Mouse (Mus musculus) kidney, postnatal 25 days (tissue): ENCODE measurements around the gene Arl1.
"Not testable (repeated sequence)": the region's sequence is repeated elsewhere in the genome, so short reads cannot be mapped to it uniquely, and the experiment has no call there.

Experiments
- DNase-seq, 2 experiments: peaks; one replicate each; pipeline ENCODE4 v3.0.0; 2021; ENCODE audit warnings: mixed read lengths in 2 of 2

Arl1 gene

DNA sequence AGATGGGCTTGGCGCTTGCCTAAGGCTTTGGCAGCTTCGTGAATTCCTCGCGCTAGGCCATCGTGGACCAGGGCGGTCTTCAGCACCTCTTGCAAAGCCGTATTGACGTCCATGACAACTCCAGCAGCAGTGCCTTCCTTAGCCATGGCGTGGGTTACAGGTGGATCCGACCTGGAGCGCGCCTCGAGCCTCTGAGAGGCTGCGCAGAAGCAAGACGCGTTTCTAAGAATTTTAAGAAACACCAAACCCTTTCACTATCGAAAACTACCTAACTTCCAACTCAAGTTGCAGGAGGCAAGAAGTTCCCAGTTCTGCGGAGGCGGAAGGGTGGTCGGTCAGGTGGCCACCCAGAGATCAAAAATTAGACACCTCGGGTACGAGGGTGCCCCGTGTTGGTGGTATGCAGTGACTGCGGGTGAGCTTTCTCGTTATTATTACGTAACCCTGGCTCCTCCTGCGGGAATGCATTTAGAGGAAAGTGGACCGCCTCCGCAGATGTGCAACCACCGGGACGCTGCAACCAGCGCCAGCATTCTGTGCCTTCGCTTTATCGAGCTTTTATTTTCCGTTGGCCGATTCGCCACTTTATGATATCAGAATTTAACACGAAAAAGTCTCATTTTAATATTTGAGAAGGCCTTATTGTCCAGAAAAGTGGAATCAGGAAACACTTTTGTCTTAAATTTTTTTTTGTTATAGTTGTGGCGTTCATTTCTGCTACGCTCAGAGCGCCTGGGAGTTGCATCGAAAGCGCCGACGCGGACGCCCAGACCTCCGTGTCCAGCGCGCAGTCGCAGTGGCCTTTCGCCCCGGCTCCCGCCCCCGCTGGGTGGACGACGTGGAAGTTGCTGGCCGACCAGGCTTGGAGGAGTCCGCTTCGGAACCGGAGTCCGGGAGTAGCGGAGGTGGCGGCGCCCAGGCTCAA lies at the start of gene Arl1:
Gene Arl1 (plus strand): TSS at position 288 of the 925 bp plus-strand sequence.
- DNase-seq = peak; percentile 93 to 97

DNA sequence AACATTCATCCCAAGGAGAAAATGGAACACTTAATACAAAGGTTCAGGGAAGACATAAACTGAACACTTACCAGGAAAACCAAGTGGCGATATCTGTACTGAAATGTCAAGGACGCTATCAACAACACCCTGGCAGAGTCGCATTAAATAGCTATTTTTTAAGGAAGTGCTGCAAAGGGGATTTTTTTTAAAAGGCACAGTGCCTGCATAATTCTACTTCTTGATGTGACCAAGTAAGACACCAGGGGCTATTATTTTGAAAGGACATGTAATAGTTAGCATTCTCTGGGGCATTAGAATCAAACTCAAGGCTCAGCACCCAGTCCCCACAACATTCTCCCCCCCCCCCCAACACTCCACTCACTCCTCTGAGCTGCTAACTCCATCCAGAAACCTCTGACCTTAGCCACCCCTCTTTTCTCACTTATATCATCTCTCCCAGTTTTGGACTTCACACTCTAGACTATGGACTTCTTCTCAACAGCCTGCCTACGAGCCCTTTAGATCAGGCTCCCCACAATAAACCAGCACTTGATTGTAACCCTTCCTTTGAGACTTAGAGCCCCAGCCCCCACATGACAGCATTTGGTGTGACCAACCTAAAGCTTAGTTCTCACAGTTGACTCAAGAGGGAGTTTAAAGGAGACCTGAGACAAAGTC lies 47.6 kb upstream of the Arl1 start:
- no peak for DNase-seq

DNA sequence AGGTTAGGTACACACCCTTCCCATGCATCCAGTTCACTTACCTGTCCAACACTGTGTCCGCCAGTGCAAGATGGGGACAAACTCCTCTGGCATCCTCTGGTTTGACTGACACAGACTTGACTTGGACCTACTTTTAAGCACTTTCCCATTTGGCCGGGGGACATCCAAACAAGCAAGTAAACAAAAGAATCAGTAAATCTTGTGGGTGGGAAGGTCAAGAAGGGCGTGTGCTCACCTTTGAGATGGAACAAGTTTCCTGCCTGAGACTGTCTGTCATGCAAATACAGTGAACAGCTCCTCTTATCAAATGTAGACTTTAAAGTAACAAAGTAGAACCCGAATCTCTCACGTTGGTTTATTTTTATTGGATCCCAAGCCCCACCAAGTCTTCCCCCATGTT lies 45.7 kb upstream of the Arl1 start, which contains the start of gene Spic:
Gene Spic (minus strand): TSS at position 91 of the 400 bp plus-strand sequence.
- no peak for DNase-seq

DNA sequence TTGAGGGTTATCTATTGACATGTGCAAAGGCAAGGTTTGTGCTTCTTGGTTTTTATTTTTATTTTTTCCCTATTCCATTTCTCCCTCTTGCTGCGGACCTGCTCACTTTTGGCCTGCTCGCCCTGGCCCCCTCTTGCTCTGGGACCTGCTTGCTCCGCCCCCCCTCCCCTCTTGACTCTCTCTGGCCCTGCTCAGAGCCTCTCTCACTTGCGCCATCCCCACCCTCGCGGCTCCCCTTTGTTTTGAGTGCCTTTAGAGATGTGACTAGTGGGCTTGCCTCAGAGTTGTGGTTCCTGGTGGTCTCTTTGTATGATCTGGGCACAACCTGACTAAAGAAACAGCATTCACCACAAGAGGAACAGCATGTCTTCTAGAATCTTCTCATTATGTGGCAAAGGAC lies 29.7 kb upstream of the Arl1 start:
- DNase-seq = no peak

DNA sequence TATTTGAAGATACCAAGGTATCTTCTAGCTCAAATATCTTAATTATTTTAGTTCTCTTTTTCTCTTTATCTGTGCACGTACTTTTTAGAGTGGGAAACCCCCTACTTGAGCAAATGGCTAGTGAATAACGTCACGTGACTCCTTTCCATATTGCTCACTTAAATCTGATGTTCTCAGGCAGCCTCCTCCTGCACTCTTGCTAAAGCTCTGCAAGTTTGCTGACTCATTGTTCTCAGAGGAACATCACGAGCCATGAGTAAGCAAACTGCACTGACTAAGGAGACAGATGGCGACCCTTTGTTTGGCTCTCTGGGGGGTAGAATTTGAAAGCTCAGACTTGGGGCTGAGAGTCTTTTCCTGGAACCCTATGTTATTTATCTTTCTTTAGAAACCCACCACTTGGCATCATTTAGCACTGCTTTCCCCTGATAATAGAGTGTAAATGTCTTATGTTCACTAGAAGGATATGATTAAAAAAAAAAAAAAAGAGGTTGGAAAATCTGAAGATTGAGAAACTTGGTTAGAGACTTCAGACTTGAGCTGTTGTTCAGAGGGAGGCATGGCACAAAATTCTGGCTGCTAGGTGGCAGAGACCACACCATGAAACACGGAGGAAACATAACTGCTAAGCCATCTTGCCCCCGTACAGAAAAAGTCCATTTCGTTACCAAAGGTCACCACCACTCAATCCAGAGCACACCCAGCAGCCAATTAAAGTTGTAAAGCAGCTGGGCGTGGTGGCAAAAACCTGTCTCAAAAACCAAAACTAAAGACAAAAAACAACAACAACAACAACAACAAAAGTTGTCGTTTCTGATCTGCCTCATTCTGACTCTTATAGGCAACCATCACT lies 21.8 kb upstream of the Arl1 start:
- DNase-seq = no peak

DNA sequence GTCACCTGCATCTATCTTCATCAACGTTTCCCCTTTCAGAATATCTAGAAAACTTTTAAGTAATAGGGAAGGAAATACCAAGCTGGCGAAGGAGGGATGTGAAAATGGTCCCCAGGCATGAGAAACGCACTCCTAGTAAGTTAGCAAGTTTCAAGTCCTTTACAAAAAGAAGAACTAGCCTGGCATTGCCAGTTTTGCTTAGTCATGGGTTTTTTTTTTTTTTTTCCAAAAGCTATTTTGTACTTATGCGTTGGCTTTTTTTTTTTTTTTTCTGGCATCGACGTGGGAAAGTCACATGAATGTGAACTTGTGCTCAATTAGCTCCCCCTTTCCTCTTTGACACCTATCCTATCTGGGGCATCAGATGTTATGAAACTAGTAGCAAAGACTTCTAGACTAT lies 18.3 kb upstream of the Arl1 start:
- no peak for DNase-seq

DNA sequence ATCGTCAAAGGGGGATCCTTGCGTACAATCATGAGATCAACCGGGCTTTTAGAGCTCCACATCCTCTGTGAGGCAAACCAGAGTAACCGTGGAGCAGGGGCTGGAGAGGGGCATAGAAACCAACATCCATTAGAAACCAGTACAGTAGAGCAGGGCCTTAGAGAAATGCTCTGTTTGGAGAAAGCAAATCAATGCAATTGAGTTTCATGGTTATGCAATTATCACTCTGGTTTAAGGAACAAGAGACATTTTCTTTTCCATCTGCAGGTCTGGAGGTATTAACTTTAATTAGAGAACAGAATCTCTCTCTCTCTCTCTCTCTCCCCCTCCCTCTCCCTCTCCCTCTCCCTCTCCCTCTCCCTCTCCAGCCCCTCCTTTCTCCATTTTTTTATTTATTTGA lies 15.9 kb upstream of the Arl1 start:
- DNase-seq = no peak

DNA sequence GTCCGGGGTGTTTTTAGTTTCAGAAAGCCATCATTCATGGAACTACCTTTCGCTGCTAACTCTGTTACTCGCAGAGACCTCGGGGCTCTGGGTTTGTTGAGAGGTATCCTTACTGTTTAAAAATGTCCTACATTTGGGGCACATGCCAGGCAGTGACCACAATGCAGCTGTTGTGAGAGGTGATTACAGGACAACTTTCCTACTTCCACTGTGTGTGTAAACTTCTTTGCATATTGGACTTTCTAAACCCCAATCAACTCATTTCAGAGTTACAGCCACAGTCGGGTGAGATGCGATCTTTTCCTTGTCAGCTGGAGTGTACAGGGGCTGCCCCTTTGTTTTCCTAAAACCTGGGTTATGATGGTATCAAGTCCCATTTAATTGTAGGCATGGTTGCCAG lies 15.0 kb upstream of the Arl1 start:
- DNase-seq = no peak

DNA sequence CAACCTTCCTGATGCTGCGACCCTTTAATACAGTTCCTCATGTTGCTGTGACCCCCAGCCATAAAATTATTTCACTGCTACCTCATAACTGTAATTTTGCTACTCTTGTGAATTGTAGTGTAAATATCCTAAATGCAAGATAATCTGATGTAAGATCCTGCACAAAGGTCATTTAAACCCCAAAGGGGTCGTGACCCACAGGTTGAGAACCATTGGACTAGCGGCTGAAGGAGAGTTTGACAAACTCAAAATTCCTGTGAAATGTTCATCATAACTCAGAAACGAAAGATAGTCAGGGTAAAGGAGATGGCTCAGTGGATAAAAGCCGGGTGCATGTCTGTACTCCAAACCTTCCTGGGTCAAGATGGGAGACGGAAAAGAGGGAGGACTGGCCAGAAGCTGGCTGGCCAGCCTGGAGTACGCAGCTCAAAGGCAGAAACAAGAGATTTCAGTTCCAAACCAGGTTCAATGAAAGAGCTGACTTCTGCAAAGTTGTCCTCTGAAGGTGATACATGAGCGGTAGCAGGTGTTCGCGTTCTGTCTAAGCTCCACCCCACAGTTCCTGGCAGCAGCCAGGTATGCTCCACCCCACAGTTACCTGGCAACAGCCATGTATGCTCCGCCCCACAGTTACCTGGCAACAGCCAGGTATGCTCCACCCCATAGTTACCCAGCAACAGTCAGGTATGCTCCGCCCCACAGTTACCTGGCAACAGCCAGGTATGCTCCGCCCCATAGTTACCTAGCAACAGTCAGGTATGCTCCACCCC lies 13.5 kb upstream of the Arl1 start:
- no peak for DNase-seq

DNA sequence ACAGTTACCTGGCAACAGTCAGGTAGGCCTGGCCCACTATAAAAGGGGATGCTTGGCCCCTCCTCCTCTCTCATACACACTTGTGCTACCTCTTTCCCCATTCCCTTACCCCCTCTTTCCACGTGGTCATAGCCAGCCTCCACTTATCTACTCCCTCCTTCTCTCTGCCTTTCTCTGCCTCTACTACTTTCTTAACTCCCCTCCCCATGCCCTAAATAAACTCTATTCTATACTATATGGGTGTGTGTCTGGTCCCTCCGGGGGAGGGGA lies 13.0 kb upstream of the Arl1 start:
- DNase-seq = no peak

DNA sequence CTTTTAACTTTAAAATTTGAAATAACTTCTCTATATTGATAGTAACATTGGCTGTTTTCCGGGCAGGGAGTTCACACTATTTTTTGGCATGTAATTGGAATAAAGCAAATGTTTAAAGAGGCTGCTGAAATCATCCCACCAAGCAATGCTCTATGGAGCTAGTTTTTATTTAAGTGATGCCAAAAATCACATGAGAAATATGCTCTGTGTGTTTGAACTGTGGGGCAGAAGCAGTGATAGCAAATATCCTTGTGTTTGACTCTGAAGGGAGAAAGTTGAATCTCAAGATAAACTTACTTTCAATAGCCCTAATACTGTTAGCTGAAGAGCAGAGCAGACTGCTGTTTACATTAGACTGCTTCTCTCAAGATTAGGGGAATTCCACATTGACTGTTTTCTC lies 11.0 kb upstream of the Arl1 start:
- DNase-seq = no peak

DNA sequence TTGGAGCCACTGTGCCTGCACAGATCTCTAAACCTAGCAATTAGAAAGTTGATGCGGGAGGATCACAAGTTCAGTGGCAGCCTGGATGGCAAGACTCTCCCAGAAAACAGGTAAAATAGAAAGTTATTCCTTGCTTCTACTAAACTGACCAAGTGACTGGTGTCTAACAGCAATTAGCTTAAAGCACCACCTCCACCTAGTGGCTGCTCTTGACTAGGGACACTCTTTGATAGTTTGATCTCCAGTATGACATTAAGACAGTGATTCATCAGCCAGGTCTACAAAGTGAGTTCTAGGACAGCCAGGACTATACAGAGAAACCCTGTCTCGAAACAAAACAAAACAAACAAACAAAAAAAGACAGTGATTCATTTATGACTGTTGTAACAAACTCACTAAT lies 5.3 kb upstream of the Arl1 start:
- peak in 1 of 2 experiments; percentile 64 for DNase-seq

DNA sequence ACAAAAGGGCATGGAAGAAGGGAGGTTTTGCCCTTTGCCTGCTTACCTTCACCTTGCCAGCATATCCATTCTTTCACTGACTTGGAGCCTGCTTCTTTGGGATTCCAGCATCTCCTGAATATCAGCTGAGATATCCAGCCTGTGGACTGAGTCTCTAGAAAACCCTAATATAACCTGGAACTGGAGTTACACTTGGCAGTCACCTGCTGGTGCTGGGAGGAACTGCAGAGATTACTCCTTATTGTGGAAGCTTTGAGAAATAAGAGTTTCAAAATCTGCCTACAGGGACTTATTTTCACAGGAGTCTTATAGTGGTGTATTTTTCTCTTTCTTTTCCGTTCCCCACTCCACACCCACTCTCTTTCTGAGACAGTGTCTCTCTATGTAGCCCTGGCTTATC lies 3.5 kb upstream of the Arl1 start:
- DNase-seq = peak; percentile 48 to 77

DNA sequence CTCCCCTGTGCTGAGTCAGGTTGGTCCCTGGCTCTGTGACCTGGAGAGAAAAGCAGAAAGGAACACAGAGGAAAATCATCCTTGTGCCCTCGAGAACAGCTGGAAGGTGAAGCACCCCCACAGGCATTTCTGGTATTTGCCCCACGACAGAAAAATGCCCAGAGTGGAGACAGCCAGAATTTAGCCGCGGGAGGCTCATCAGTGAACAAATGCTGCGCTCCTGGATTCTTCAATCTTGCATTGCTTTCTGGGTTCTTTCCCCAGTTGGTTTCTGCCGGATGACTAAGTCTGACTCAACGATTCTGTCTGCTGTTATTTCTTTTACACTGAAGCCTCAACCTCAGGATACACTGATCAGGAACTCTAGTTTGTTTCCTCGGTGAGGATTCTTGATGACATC lies 2.5 kb upstream of the Arl1 start:
- DNase-seq = no peak

DNA sequence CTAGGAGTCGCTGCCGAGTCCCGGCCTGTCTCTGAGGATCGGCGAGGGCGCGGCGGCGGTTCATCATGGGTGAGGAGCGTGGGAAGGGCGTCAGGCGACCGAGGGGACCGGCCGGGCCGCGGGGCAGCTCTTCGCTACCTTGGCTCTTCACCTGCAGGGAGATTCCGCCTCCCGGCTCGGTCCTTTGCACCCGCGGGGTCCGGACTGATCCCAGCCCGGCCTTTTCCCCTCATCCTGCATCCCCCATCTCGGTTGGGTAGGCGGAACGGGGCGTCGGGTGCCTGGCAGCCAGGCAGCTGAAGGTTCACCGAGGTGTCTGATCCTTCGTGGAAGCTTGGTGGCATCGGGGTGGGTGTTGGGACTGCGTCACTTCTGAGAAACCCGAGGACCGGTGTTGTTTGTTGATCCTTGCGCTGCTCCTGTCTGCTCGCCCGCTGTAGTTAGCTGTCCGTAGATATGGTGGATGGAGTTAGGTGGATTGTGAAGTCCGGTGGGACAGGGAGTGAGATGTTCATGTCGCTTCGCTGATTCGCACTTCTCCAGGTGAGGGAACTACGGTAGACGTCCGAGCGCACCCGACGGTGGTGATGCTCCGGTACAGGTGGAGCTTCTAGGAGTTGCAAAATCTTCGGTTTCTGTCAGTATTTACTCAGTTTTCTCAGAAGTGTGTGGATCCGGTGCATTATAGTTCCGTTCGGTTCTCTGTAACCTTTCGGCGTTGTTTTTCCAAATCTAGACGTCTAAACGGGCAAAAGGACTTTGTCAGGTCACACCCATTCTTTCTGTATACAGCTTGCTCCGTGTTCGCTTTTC lies 1.0 kb downstream of the Arl1 start:
- no peak for DNase-seq

DNA sequence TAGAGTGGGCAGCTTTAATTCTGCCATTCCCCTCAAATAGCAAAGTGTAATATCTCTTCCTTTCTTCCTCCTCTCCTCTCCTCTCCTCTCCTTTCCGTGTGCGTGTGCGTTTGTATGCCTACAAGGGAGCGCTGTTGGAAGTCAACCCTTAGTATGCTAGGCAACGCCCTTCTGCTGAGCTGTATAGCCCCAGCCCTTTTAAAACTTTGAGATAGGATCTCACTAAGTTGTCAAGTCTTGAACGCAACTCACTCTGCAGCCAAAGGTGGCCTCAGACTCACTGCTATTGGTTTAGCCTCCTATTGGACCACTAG lies 1.6 kb downstream of the Arl1 start:
- DNase-seq = no peak

DNA sequence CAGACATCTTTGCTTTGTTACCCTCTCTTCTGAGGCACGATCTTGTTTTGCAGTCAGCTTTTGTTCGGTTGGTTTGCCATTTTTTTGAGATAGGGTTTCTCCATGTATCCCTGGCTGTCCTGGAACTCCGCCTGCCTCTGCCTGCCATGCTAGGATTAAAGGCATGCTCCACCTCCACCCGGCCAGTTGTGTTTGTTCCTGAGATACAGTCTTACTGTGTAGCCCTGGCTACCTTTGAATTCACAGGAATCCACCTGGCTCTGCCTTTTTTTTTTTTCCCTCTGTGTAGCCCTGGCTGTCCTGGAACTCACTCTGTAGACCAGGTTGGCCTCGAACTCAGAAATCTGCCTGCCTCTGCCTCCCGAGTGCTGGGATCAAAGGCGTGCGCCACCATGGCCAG lies 8.4 kb downstream of the Arl1 start:
- not testable (repeated sequence) for DNase-seq

DNA sequence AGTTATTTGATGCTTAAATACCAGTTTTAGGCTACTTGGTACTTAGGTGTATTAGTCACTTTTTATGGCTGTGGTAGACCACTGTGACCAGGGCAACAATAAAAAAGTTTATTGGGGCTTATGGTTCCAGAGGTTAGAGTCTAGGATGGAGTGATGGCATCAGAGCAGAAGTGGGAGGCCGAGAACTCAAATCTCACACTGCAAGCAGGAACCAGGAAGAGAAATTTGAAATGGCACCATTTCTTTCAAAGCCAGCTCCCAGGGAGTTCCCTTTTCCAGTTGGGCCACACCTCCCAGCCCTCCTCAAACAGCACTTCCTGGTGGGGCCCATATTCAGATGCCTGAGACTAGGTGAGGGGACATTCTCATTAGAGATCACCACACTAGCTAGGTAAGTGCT lies 9.2 kb downstream of the Arl1 start:
- no peak for DNase-seq

DNA sequence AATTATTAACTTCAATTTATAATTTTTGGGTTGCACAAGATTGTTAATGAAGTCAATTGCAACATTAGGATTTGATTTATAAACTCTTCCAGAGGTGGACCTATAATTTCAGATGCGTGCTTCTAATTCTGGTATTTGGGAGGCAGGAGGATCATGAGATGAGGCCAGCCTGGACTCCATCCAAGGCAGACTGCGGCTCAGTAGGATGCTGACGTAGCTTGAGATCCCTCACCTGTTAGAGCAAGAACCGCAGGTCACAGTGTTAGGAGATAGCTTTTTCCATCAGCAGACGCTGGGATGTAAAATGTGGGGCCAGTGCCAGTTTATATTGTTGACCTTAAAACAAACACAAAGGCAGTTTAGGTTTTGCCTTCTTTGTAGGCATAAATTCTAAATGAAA lies 10.1 kb downstream of the Arl1 start:
- no peak for DNase-seq

DNA sequence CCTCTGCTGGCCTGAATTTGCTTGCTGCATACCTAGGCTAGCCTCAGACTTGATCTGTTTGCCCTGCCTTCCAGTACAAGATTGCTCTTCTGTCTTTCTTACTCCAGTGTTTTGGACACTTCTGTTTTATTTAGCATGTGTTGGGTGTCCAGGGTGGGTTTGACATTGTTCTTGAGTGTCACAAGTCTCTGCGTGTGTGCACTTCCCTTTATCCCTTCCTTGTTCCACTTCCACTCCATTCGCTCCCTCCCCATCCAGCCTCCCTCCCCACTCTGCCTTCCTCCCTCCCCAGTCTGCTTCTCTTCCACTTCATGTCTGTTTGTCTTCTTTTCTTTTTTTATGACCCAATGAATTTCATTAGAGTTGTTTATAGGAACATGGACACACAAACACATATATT lies 10.8 kb downstream of the Arl1 start:
- no peak for DNase-seq

DNA sequence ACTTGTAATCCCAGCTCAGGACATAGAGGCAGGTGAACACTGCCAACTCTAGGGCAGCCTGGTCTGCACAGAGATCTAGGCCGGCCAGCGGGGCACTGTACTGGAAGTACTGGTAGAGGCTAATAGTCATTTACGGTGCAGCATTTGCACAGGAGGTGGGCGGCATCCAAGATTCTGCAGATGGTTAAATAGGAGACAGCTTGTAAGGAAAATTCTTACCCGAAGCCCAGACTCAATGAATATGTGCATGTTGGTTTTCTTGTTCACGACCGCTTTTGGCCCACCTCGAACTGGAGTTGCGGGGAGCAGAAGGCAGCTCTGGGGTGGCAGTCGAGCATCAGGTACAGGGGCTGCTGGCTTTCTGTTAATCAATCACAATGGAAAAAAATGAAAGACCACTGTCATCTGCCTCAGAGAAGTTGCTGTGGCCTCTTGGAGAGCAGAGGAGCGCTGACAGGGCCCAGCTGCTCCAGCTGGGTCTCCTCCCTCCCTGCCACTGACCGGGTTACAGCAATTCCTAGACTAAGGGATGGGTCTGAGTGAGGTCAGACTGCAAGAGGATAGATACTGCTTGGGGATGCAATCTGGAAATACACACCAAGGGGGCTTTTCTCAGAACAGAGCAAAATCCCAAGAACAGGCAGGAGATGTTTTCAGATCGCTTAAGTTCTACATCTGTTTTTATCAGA lies 31.0 kb downstream of the Arl1 start:
- no peak for DNase-seq
